Mouse (Mus musculus) adrenal gland, postnatal 25 days (tissue): ENCODE data around the gene Spo11. TPM values are rescaled to one million over a fixed set of nuclear protein-coding genes. Genes with fewer than 3 reads are reported as not detected.

Source experiments
- DNase-seq: peaks from one replicate; pipeline ENCODE4 v3.0.0; 2021; ENCODE audit warnings: mixed read lengths
- total RNA-seq: library from RNA; stranded (reverse); gene quantifications from 2 replicates; pipeline ENCODE4 v1.2.3, GENCODE M21; 2021

The Spo11 gene
- total RNA-seq, 1 experiment from 2014 or later: not detected

- no peak for DNase-seq
Observed at GRCm38 (mm10) chr2:172959006-172959768, 18.3 kb upstream of the Spo11 start.

- no peak for DNase-seq
Observed at GRCm38 (mm10) chr2:172960350-172960749, 17.1 kb upstream of the Spo11 start.

- no peak for DNase-seq
Observed at GRCm38 (mm10) chr2:172961211-172961610, 16.3 kb upstream of the Spo11 start.

- DNase-seq: no peak
Observed at GRCm38 (mm10) chr2:172965249-172965648, 12.3 kb upstream of the Spo11 start.

GRCm38 (mm10) chr2:172966480-172966879 lies 11.0 kb upstream of the Spo11 start:
- DNase-seq: no peak

- no peak for DNase-seq
Observed at GRCm38 (mm10) chr2:172971865-172972264, 5.6 kb upstream of the Spo11 start.

GRCm38 (mm10) chr2:172973806-172974565 lies 3.5 kb upstream of the Spo11 start:
- DNase-seq: no peak

GRCm38 (mm10) chr2:172974701-172975100 lies 2.8 kb upstream of the Spo11 start:
- DNase-seq: no peak

GRCm38 (mm10) chr2:172975159-172975558 lies 2.3 kb upstream of the Spo11 start:
- no peak for DNase-seq

GRCm38 (mm10) chr2:172976661-172977238 lies 750 bp upstream of the Spo11 start:
- no peak for DNase-seq

GRCm38 (mm10) chr2:172978131-172978633 lies 682 bp downstream of the Spo11 start:
- DNase-seq: no peak

- DNase-seq: no peak
Observed at GRCm38 (mm10) chr2:172979666-172980345, 2.3 kb downstream of the Spo11 start.

GRCm38 (mm10) chr2:172982776-172983561 lies 5.5 kb downstream of the Spo11 start:
- no peak for DNase-seq

GRCm38 (mm10) chr2:172990161-172990560 lies 12.7 kb downstream of the Spo11 start:
- peak; percentile 54 for DNase-seq

GRCm38 (mm10) chr2:172996207-172996606 lies 18.7 kb downstream of the Spo11 start:
- DNase-seq: peak; percentile 80

GRCm38 (mm10) chr2:172997748-172998147 lies 20.2 kb downstream of the Spo11 start:
- DNase-seq: no peak

GRCm38 (mm10) chr2:172998478-172998877 lies 21.0 kb downstream of the Spo11 start:
- no peak for DNase-seq

GRCm38 (mm10) chr2:172999630-173000284 lies 22.3 kb downstream of the Spo11 start, which contains the start of gene Rae1:
Gene Rae1 (plus strand): TSS chr2:173000117.
- peak; percentile 100 for DNase-seq

GRCm38 (mm10) chr2:173000285-173000652 lies 22.8 kb downstream of the Spo11 start:
- DNase-seq: peak; percentile 71

- no peak for DNase-seq
Observed at GRCm38 (mm10) chr2:173000921-173001320, 23.4 kb downstream of the Spo11 start.

- DNase-seq: no peak
Observed at GRCm38 (mm10) chr2:173003737-173004136, 26.2 kb downstream of the Spo11 start.
